Mouse (Mus musculus): ENCODE data around the gene Bmf. TPM values are rescaled to one million over a fixed set of nuclear protein-coding genes. Genes with fewer than 3 reads are reported as not detected.

Bmf gene
- polyA plus RNA-seq, 1 experiment from 2014 or later: 4.6 TPM

GRCm38 (mm10) chr2:118542971-118543573 is 6.4 kb downstream of the Bmf start:
- 100% methylated on average over 1 of the region's 1 CpGs for WGBS
- ATAC-seq (ENCODE audit: low read depth): no peak
- peaks cover 80% of the 10 kb centered on the region for H3K4me1 ChIP-seq (replicated peaks)
- peaks cover 4% of the 10 kb centered on the region for H3K27me3 ChIP-seq
- 0 out of 2 replicates have a peak overlapping the region, but pooled peaks have one; percentile 88 for H3K4me2 ChIP-seq
- no peak overlapping the region for H3K4me3 ChIP-seq
- no peak overlapping the region for H3K9ac ChIP-seq
- H3K27ac ChIP-seq (replicated peaks): no peak overlapping the region
- H3K36me3 ChIP-seq: 0 out of 2 replicates have a peak, but pooled peaks cover 5% of the 10 kb centered on the region
- no peaks in the 10 kb centered on the region for H3K9me3 ChIP-seq

- no peaks in the 10 kb centered on the region for H3K9me3 ChIP-seq
- ATAC-seq (ENCODE audit: low read depth): no peak
- peaks cover 76% of the 10 kb centered on the region for H3K4me1 ChIP-seq (replicated peaks)
These were observed 7.8 kb downstream of the Bmf start for GRCm38 (mm10) chr2:118541716-118542115.

GRCm38 (mm10) chr2:118540691-118541117 is 8.8 kb downstream of the Bmf start:
- Histone ChIP-seq H3K27me3 (no peaks in the 10 kb centered on the region; the same call in none of the 2 replicates), H3K36me3 (0 out of 2 replicates have a peak, but pooled peaks cover 5% of the 10 kb centered on the region), H3K4me1 (replicated peaks) (peaks cover 74% of the 10 kb centered on the region), H3K4me3 (no peak overlapping the region), H3K9ac (0 out of 2 replicates have a peak overlapping the region, but pooled peaks have one; percentile 22), H3K9me3 (no peaks in the 10 kb centered on the region), H3K27ac (replicated peaks) (peak overlapping the region; percentile 59), H3K4me2 (no peak overlapping the region)
- WGBS: 52% methylated on average over 6 of the region's 6 CpGs
- no peak for ATAC-seq (ENCODE audit: low read depth)

More at GRCm38 (mm10) chr2:118541716-118542115, 7.8 kb downstream of the Bmf start:
- Histone ChIP-seq H3K27me3 (no peaks in the 10 kb centered on the region; the same call in none of the 2 replicates), H3K9ac (no peak overlapping the region), H3K4me2 (no peak overlapping the region), H3K27ac (replicated peaks) (0 out of 2 replicates have a peak overlapping the region, but pooled peaks have one; percentile 9), H3K36me3 (0 out of 2 replicates have a peak, but pooled peaks cover 5% of the 10 kb centered on the region), H3K4me3 (no peak overlapping the region)
- WGBS: 86% methylated on average over 3 of the region's 3 CpGs

- ATAC-seq (ENCODE audit: low read depth): no peak
- Histone ChIP-seq H3K36me3 (0 out of 2 replicates have a peak, but pooled peaks cover 8% of the 10 kb centered on the region), H3K4me1 (replicated peaks) (peaks cover 67% of the 10 kb centered on the region), H3K9ac (no peak overlapping the region), H3K4me2 (no peak overlapping the region), H3K27ac (replicated peaks) (peak overlapping the region; percentile 59), H3K27me3 (no peaks in the 10 kb centered on the region; the same call in none of the 2 replicates), H3K9me3 (no peaks in the 10 kb centered on the region), H3K4me3 (no peak overlapping the region)
- WGBS: 45% methylated on average over 9 of the region's 9 CpGs
These were observed 9.5 kb downstream of the Bmf start for GRCm38 (mm10) chr2:118539881-118540516.

GRCm38 (mm10) chr2:118539040-118539439 is 10.4 kb downstream of the Bmf start:
- Histone ChIP-seq H3K4me1 (replicated peaks) (peaks cover 60% of the 10 kb centered on the region), H3K36me3 (0 out of 2 replicates have a peak, but pooled peaks cover 8% of the 10 kb centered on the region), H3K4me3 (no peak overlapping the region), H3K27ac (replicated peaks) (no peak overlapping the region), H3K27me3 (no peaks in the 10 kb centered on the region; the same call in none of the 2 replicates), H3K4me2 (no peak overlapping the region), H3K9me3 (no peaks in the 10 kb centered on the region), H3K9ac (no peak overlapping the region)
- no peak for ATAC-seq (ENCODE audit: low read depth)
- 77% methylated on average over 8 of the region's 8 CpGs for WGBS

- Histone ChIP-seq H3K9me3 (no peaks in the 10 kb centered on the region), H3K27ac (replicated peaks) (no peak overlapping the region), H3K36me3 (0 out of 2 replicates have a peak, but pooled peaks cover 8% of the 10 kb centered on the region), H3K9ac (no peak overlapping the region), H3K27me3 (no peaks in the 10 kb centered on the region; the same call in none of the 2 replicates), H3K4me2 (no peak overlapping the region), H3K4me3 (no peak overlapping the region), H3K4me1 (replicated peaks) (peaks cover 60% of the 10 kb centered on the region)
- 62% methylated on average over 4 of the region's 4 CpGs for WGBS
- no peak for ATAC-seq (ENCODE audit: low read depth)
These were observed 12.3 kb downstream of the Bmf start for GRCm38 (mm10) chr2:118537226-118537625.

GRCm38 (mm10) chr2:118536553-118536952 is 12.9 kb downstream of the Bmf start:
- WGBS: 72% methylated on average over 8 of the region's 8 CpGs
- no peak overlapping the region for H3K4me2 ChIP-seq
- 0 out of 2 replicates have a peak, but pooled peaks cover 8% of the 10 kb centered on the region for H3K36me3 ChIP-seq
- no peak overlapping the region for H3K9ac ChIP-seq
- no peaks in the 10 kb centered on the region for H3K9me3 ChIP-seq
- peak overlapping the region; percentile 46 for H3K27ac ChIP-seq (replicated peaks)
- peaks cover 61% of the 10 kb centered on the region for H3K4me1 ChIP-seq (replicated peaks)
- H3K27me3 ChIP-seq: no peaks in the 10 kb centered on the region; the same call in none of the 2 replicates
- ATAC-seq (ENCODE audit: low read depth): no peak
- H3K4me3 ChIP-seq: no peak overlapping the region

- no peak overlapping the region for H3K4me2 ChIP-seq
- H3K9ac ChIP-seq: no peak overlapping the region
- H3K4me1 ChIP-seq (replicated peaks): peaks cover 65% of the 10 kb centered on the region
- WGBS: 87% methylated on average over 6 of the region's 6 CpGs
- H3K27ac ChIP-seq (replicated peaks): peak overlapping the region; percentile 46
- H3K4me3 ChIP-seq: no peak overlapping the region
- no peaks in the 10 kb centered on the region for H3K9me3 ChIP-seq
- no peaks in the 10 kb centered on the region; the same call in none of the 2 replicates for H3K27me3 ChIP-seq
- 0 out of 2 replicates have a peak, but pooled peaks cover 8% of the 10 kb centered on the region for H3K36me3 ChIP-seq
- ATAC-seq (ENCODE audit: low read depth): no peak
These were observed 13.4 kb downstream of the Bmf start for GRCm38 (mm10) chr2:118536111-118536510.

- no peaks in the 10 kb centered on the region for H3K9me3 ChIP-seq
- 0 out of 2 replicates have a peak overlapping the region, but pooled peaks have one; percentile 53 for H3K9ac ChIP-seq
- H3K36me3 ChIP-seq: 0 out of 2 replicates have a peak, but pooled peaks cover 8% of the 10 kb centered on the region
- no peaks in the 10 kb centered on the region for H3K27me3 ChIP-seq
- H3K27ac ChIP-seq (replicated peaks): peak overlapping the region; percentile 89
- ATAC-seq (ENCODE audit: low read depth): no peak
- 53% methylated on average over 6 of the region's 6 CpGs for WGBS
- H3K4me2 ChIP-seq: no peak overlapping the region
- H3K4me3 ChIP-seq: no peak overlapping the region
- H3K4me1 ChIP-seq (replicated peaks): peaks cover 70% of the 10 kb centered on the region
These were observed 15.5 kb downstream of the Bmf start for GRCm38 (mm10) chr2:118533969-118534368.

- Histone ChIP-seq H3K27me3 (no peaks in the 10 kb centered on the region), H3K4me3 (no peak overlapping the region), H3K9ac (peak overlapping the region; percentile 53; the same call in 1 of the 2 replicates), H3K9me3 (no peaks in the 10 kb centered on the region), H3K27ac (replicated peaks) (peak overlapping the region; percentile 89), H3K4me2 (no peak overlapping the region), H3K4me1 (replicated peaks) (peaks cover 71% of the 10 kb centered on the region), H3K36me3 (0 out of 2 replicates have a peak, but pooled peaks cover 3% of the 10 kb centered on the region)
- peak; percentile 78 for ATAC-seq (ENCODE audit: low read depth)
- WGBS: 2% methylated on average over 6 of the region's 6 CpGs
These were observed 16.4 kb downstream of the Bmf start for GRCm38 (mm10) chr2:118532855-118533675.

GRCm38 (mm10) chr2:118532401-118532800 is 17.1 kb downstream of the Bmf start:
- H3K4me3 ChIP-seq: no peak overlapping the region
- H3K4me2 ChIP-seq: no peak overlapping the region
- no peaks in the 10 kb centered on the region for H3K27me3 ChIP-seq
- peak overlapping the region; percentile 53 for H3K9ac ChIP-seq
- no peaks in the 10 kb centered on the region for H3K9me3 ChIP-seq
- H3K27ac ChIP-seq (replicated peaks): peak overlapping the region; percentile 89
- 0 out of 2 replicates have a peak, but pooled peaks cover 3% of the 10 kb centered on the region for H3K36me3 ChIP-seq
- ATAC-seq (ENCODE audit: low read depth): no peak
- 25% methylated on average over 10 of the region's 10 CpGs for WGBS
- peaks cover 68% of the 10 kb centered on the region for H3K4me1 ChIP-seq (replicated peaks)
